Mouse (Mus musculus) adrenal gland, postnatal 25 days (tissue): ENCODE results near the gene Sorbs1. TPM values are rescaled to one million over a fixed set of nuclear protein-coding genes. Genes with fewer than 3 reads are reported as not detected.

Source experiments
- DNase-seq: peaks from one replicate; pipeline ENCODE4 v3.0.0; 2021; ENCODE audit warnings: mixed read lengths
- total RNA-seq: library from RNA; stranded (reverse); gene quantifications from 2 replicates; pipeline ENCODE4 v1.2.3, GENCODE M21; 2021

The Sorbs1 gene
- total RNA-seq, 1 experiment from 2014 or later, result 66.4 TPM

- DNase-seq, result no peak
These were observed 140.9 kb downstream of the Sorbs1 start for GRCm38 (mm10) chr19:40372679-40373078.

GRCm38 (mm10) chr19:40371866-40372265, 141.7 kb downstream of the Sorbs1 start:
- DNase-seq, result no peak

GRCm38 (mm10) chr19:40369852-40370811, 143.4 kb downstream of the Sorbs1 start:
- peak; percentile 50 for DNase-seq

GRCm38 (mm10) chr19:40368517-40368916, 145.1 kb downstream of the Sorbs1 start:
- no peak for DNase-seq

GRCm38 (mm10) chr19:40366163-40366941, 147.2 kb downstream of the Sorbs1 start:
- peak; percentile 35 for DNase-seq

GRCm38 (mm10) chr19:40365137-40365536, 148.4 kb downstream of the Sorbs1 start:
- DNase-seq, result peak; percentile 45

- DNase-seq, result no peak
These were observed 150.1 kb downstream of the Sorbs1 start for GRCm38 (mm10) chr19:40363447-40363846.

GRCm38 (mm10) chr19:40362203-40362865, 151.2 kb downstream of the Sorbs1 start:
- DNase-seq, result no peak

GRCm38 (mm10) chr19:40359712-40360394, 153.7 kb downstream of the Sorbs1 start:
- DNase-seq, result no peak

- peak; percentile 38 for DNase-seq
These were observed 156.8 kb downstream of the Sorbs1 start for GRCm38 (mm10) chr19:40356536-40357522.

- no peak for DNase-seq
These were observed 158.5 kb downstream of the Sorbs1 start for GRCm38 (mm10) chr19:40355075-40355474.

- DNase-seq, result no peak
These were observed 161.6 kb downstream of the Sorbs1 start for GRCm38 (mm10) chr19:40352006-40352405.

- no peak for DNase-seq
These were observed 162.7 kb downstream of the Sorbs1 start for GRCm38 (mm10) chr19:40350835-40351234.

GRCm38 (mm10) chr19:40349713-40350671, 163.6 kb downstream of the Sorbs1 start:
- no peak for DNase-seq

- DNase-seq, result no peak
These were observed 164.3 kb downstream of the Sorbs1 start for GRCm38 (mm10) chr19:40349281-40349680.

GRCm38 (mm10) chr19:40348652-40349051, 164.9 kb downstream of the Sorbs1 start:
- no peak for DNase-seq

GRCm38 (mm10) chr19:40348175-40348574, 165.4 kb downstream of the Sorbs1 start:
- DNase-seq, result no peak

GRCm38 (mm10) chr19:40346908-40347307, 166.7 kb downstream of the Sorbs1 start:
- DNase-seq, result no peak

GRCm38 (mm10) chr19:40346232-40346844, 167.2 kb downstream of the Sorbs1 start:
- DNase-seq, result no peak
